Mouse (Mus musculus) liver, embryonic 11.5 days (tissue): ENCODE data around the gene Ddc. TPM values are rescaled to one million over a fixed set of nuclear protein-coding genes. Genes with fewer than 3 reads are reported as not detected.

Experiments
- ATAC-seq: fragments of 200-750 bp; cut with Nextera tagmentation; replicated peaks from 2 replicates; pipeline ENCODE4 v1.8.0; 2017; ENCODE audit warnings: moderate number of reproducible peaks, mild to moderate bottlenecking, moderate TSS enrichment, moderate library complexity; ENCODE audit not compliant: low FRiP score
- DNase-seq: peaks from one replicate; pipeline ENCODE4 v3.0.0-alpha.2; 2017; ENCODE audit warnings: low spot score
- H3K27ac ChIP-seq: fragments of 300-500 bp; sonication (generic); 2 replicates; pipeline ENCODE4 v1.5.1; 2014; ENCODE audit warnings: mild to moderate bottlenecking, low read depth, low read length, control low read depth
- H3K27me3 ChIP-seq: fragments of 300-500 bp; sonication (generic); replicated peaks from 2 replicates; pipeline ENCODE4 v1.6.1; 2014; ENCODE audit warnings: low read length, mixed read lengths; ENCODE audit not compliant: control insufficient read depth, insufficient read depth
- H3K36me3 ChIP-seq: fragments of 300-500 bp; sonication (generic); 2 replicates; pipeline ENCODE4 v1.6.1; 2014; ENCODE audit warnings: mild to moderate bottlenecking, low read length, moderate library complexity, mixed read lengths; ENCODE audit not compliant: control insufficient read depth, insufficient read depth
- H3K4me1 ChIP-seq: fragments of 300-500 bp; sonication (generic); replicated peaks from 2 replicates; pipeline ENCODE4 v1.6.1; 2014; ENCODE audit warnings: low read length, mixed read lengths; ENCODE audit not compliant: control insufficient read depth, insufficient read depth
- H3K4me2 ChIP-seq: fragments of 300-500 bp; sonication (generic); 2 replicates; pipeline ENCODE4 v1.6.1; 2014; ENCODE audit warnings: mild to moderate bottlenecking, control low read depth, moderate library complexity
- H3K4me3 ChIP-seq: fragments of 300-500 bp; sonication (generic); 2 replicates; pipeline ENCODE4 v1.5.1; 2014; ENCODE audit warnings: low read depth, low read length, control low read depth
- H3K9ac ChIP-seq: fragments of 300-500 bp; sonication (generic); 2 replicates; pipeline ENCODE4 v1.6.1; 2014; ENCODE audit warnings: low read depth, low read length, control low read depth
- H3K9me3 ChIP-seq: fragments of 300-500 bp; sonication (generic); 2 replicates; pipeline ENCODE4 v1.6.1; 2016; ENCODE audit warnings: low read length, inconsistent platforms, mixed read lengths; ENCODE audit not compliant: control insufficient read depth
- WGBS: fragments of 180-500 bp; shearing (Covaris S2); extraction: QIAGEN DNeasy Blood & Tissue Kit; methylation state at CpG from one replicate; pipeline ENCODE4 v1.1.7; 2014; 5-methylcytosine and 5-hydroxymethylcytosine counted together
- polyA plus RNA-seq: library from polyadenylated mRNA; unstranded; fragments of >200 nt; fragmentation: Nextera tagmentation; extraction: Ambion mirVana; gene quantifications from 2 replicates; pipeline ENCODE4 v1.2.1, GENCODE M21; 2014

The Ddc gene
- polyA plus RNA-seq, 1 experiment from 2014 or later, result 17.2 TPM

GRCm38 (mm10) chr11:11836713-11837370 lies 61.1 kb downstream of the Ddc start:
- Histone ChIP-seq H3K36me3 (no peaks in the 10 kb centered on the region), H3K9me3 (no peaks in the 10 kb centered on the region), H3K27ac (peak overlapping the region; percentile 74), H3K4me2 (peak overlapping the region; percentile 74), H3K4me3 (peak overlapping the region; percentile 36), H3K27me3 (no peaks in the 10 kb centered on the region), H3K4me1 (peaks cover 79% of the 10 kb centered on the region), H3K9ac (peak overlapping the region; percentile 32; the same call in 1 of the 2 replicates)
- WGBS, result 8% methylated on average over 18 of the region's 18 CpGs
- ATAC-seq, result peak; percentile 86
- peak; percentile 69 for DNase-seq

DNA sequence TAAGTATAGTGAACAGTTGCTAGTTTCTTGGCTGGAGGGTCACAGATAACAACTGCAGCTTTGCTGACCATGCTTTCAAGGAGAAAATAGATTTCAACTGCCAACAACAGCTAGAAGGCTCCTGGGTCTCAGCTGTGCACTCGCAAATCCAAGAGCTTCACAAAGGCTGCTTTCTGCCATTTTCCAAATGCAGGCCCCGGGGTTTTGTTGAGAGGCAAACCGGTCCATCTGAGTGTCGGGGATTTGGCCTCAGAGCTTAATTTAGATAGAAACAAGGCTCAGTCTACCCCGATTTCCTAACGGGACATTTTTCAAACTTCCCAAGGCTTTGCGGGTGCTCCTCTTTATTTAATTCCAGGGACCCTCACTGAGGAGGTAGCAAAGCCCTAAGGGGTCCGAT lies 61.7 kb downstream of the Ddc start:
- no peak for ATAC-seq

GRCm38 (mm10) chr11:11835791-11836190 lies 62.2 kb downstream of the Ddc start:
- Histone ChIP-seq H3K36me3 (no peaks in the 10 kb centered on the region), H3K9ac (no peak overlapping the region), H3K9me3 (no peaks in the 10 kb centered on the region), H3K4me1 (peaks cover 70% of the 10 kb centered on the region), H3K27ac (0 out of 2 replicates have a peak overlapping the region, but pooled peaks have one; percentile 74), H3K4me2 (peak overlapping the region; percentile 74), H3K4me3 (no peak overlapping the region), H3K27me3 (no peaks in the 10 kb centered on the region)
- DNase-seq (no peak), ATAC-seq (no peak)
- 54% methylated on average over 4 of the region's 4 CpGs for WGBS

More for the DNA sequence above, 61.7 kb downstream of the Ddc start:
- H3K4me1 ChIP-seq, result peaks cover 75% of the 10 kb centered on the region
- H3K27ac ChIP-seq, result peak overlapping the region; percentile 74; the same call in 1 of the 2 replicates
- H3K27me3 ChIP-seq, result no peaks in the 10 kb centered on the region
- peak overlapping the region; percentile 74 for H3K4me2 ChIP-seq
- peak overlapping the region; percentile 32; the same call in 1 of the 2 replicates for H3K9ac ChIP-seq
- peak overlapping the region; percentile 36 for H3K4me3 ChIP-seq
- no peaks in the 10 kb centered on the region for H3K9me3 ChIP-seq
- DNase-seq, result no peak
- 21% methylated on average over 8 of the region's 8 CpGs for WGBS
- no peaks in the 10 kb centered on the region for H3K36me3 ChIP-seq

GRCm38 (mm10) chr11:11835361-11835760 lies 62.6 kb downstream of the Ddc start:
- ATAC-seq (peak; percentile 74), DNase-seq (no peak)
- Histone ChIP-seq H3K9ac (peak overlapping the region; percentile 42), H3K27me3 (no peaks in the 10 kb centered on the region), H3K4me1 (peaks cover 68% of the 10 kb centered on the region), H3K4me2 (peak overlapping the region; percentile 74), H3K36me3 (no peaks in the 10 kb centered on the region), H3K27ac (0 out of 2 replicates have a peak overlapping the region, but pooled peaks have one; percentile 17), H3K9me3 (no peaks in the 10 kb centered on the region), H3K4me3 (no peak overlapping the region)
- WGBS, result 15% methylated on average over 6 of the region's 6 CpGs

DNA sequence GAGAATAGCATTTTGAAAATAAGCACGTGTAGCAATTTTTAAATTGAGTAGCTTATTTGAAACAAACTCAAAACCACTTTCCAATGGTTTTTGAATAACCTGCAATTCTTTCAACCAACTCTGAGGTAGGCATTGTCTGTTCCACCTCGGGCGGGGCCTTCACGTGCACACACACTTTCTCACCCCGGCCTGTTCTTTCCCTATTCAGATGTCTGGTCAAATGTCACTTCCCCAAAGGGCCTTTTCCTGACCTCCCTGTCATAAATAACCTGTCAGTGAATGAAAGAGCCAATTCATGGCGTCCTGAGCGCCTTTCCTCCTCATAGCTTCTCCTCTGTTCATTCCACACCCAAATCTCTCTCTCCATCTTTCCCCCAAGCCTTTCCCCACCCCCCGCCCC lies 64.8 kb downstream of the Ddc start:
- Histone ChIP-seq H3K9me3 (no peaks in the 10 kb centered on the region), H3K36me3 (no peaks in the 10 kb centered on the region), H3K4me1 (peaks cover 60% of the 10 kb centered on the region), H3K4me2 (no peak overlapping the region), H3K27ac (peak overlapping the region; percentile 83; the same call in 1 of the 2 replicates), H3K4me3 (no peak overlapping the region), H3K27me3 (peaks cover 4% of the 10 kb centered on the region; the same call in 1 of the 2 replicates), H3K9ac (peak overlapping the region; percentile 23)
- DNase-seq (no peak), ATAC-seq (no peak)
- WGBS, result 30% methylated on average over 8 of the region's 8 CpGs

GRCm38 (mm10) chr11:11832755-11833084 lies 65.2 kb downstream of the Ddc start:
- Histone ChIP-seq H3K9ac (peak overlapping the region; percentile 23), H3K4me1 (peaks cover 57% of the 10 kb centered on the region), H3K36me3 (no peaks in the 10 kb centered on the region), H3K9me3 (no peaks in the 10 kb centered on the region), H3K4me2 (no peak overlapping the region), H3K4me3 (no peak overlapping the region), H3K27ac (peak overlapping the region; percentile 83), H3K27me3 (peaks cover 4% of the 10 kb centered on the region; the same call in 1 of the 2 replicates)
- WGBS, result 32% methylated on average over 6 of the region's 6 CpGs
- no peak for DNase-seq
- ATAC-seq, result no peak

GRCm38 (mm10) chr11:11831940-11832754 lies 65.8 kb downstream of the Ddc start:
- peaks cover 4% of the 10 kb centered on the region; the same call in 1 of the 2 replicates for H3K27me3 ChIP-seq
- ATAC-seq (no peak), DNase-seq (no peak)
- no peaks in the 10 kb centered on the region for H3K9me3 ChIP-seq
- H3K4me2 ChIP-seq, result peak overlapping the region; percentile 3; the same call in 1 of the 2 replicates
- peak overlapping the region; percentile 83 for H3K27ac ChIP-seq
- H3K4me1 ChIP-seq, result peaks cover 52% of the 10 kb centered on the region
- H3K4me3 ChIP-seq, result no peak overlapping the region
- peak overlapping the region; percentile 23; the same call in 1 of the 2 replicates for H3K9ac ChIP-seq
- 15% methylated on average over 6 of the region's 6 CpGs for WGBS
- H3K36me3 ChIP-seq, result no peaks in the 10 kb centered on the region

GRCm38 (mm10) chr11:11831526-11831925 lies 66.4 kb downstream of the Ddc start:
- peaks cover 4% of the 10 kb centered on the region; the same call in 1 of the 2 replicates for H3K27me3 ChIP-seq

More at GRCm38 (mm10) chr11:11831526-11831925, 66.4 kb downstream of the Ddc start:
- Histone ChIP-seq H3K36me3 (no peaks in the 10 kb centered on the region), H3K9me3 (no peaks in the 10 kb centered on the region), H3K27ac (peak overlapping the region; percentile 83), H3K4me2 (peak overlapping the region; percentile 3; the same call in 1 of the 2 replicates), H3K9ac (no peak overlapping the region), H3K4me3 (no peak overlapping the region), H3K4me1 (peaks cover 47% of the 10 kb centered on the region)
- no peak for ATAC-seq
- DNase-seq, result no peak
- WGBS, result 46% methylated on average over 6 of the region's 6 CpGs
